Mouse (Mus musculus): Measurements from ENCODE around the gene Tubgcp6. TPM values are rescaled to one million over a fixed set of nuclear protein-coding genes. Genes with fewer than 3 reads are reported as not detected.

Gene Tubgcp6
- polyA plus RNA-seq, 1 experiment from 2014 or later: 14.8 TPM

GRCm38 (mm10) chr15:89061761-89062517 lies 61.0 kb downstream of the Tubgcp6 start:
- WGBS: 86% methylated on average over 6 of the region's 6 CpGs
- H3K9ac ChIP-seq (replicated peaks): no peak overlapping the region
- ATAC-seq (ENCODE audit: low FRiP score): no peak
- H3K27ac ChIP-seq (replicated peaks): no peak overlapping the region
- peaks cover 26% of the 10 kb centered on the region for H3K4me1 ChIP-seq
- peak overlapping the region; percentile 82 for H3K4me2 ChIP-seq
- H3K27me3 ChIP-seq (replicated peaks): peaks cover 36% of the 10 kb centered on the region
- no peaks in the 10 kb centered on the region for H3K36me3 ChIP-seq
- H3K9me3 ChIP-seq (replicated peaks): no peaks in the 10 kb centered on the region
- no peak overlapping the region for H3K4me3 ChIP-seq (replicated peaks)

GRCm38 (mm10) chr15:89060811-89061460 lies 62.0 kb downstream of the Tubgcp6 start:
- Histone ChIP-seq H3K9me3 (replicated peaks) (no peaks in the 10 kb centered on the region), H3K27ac (replicated peaks) (0 out of 2 replicates have a peak overlapping the region, but pooled peaks have one; percentile 81), H3K4me3 (replicated peaks) (peak overlapping the region; percentile 72), H3K27me3 (replicated peaks) (peaks cover 26% of the 10 kb centered on the region), H3K4me1 (peaks cover 26% of the 10 kb centered on the region), H3K36me3 (no peaks in the 10 kb centered on the region), H3K4me2 (peak overlapping the region; percentile 82), H3K9ac (replicated peaks) (peak overlapping the region; percentile 78)
- WGBS: 89% methylated on average over 12 of the region's 12 CpGs
- ATAC-seq (ENCODE audit: low FRiP score): peak; percentile 21

- H3K27me3 ChIP-seq (replicated peaks): peaks cover 20% of the 10 kb centered on the region; the same call in 1 of the 2 replicates
- H3K4me3 ChIP-seq (replicated peaks): peak overlapping the region; percentile 72
- no peaks in the 10 kb centered on the region for H3K9me3 ChIP-seq (replicated peaks)
- H3K4me1 ChIP-seq: peaks cover 26% of the 10 kb centered on the region
- WGBS: 1% methylated on average over 46 of the region's 48 CpGs
- H3K9ac ChIP-seq (replicated peaks): peak overlapping the region; percentile 78
- no peaks in the 10 kb centered on the region for H3K36me3 ChIP-seq
- ATAC-seq (ENCODE audit: low FRiP score): peak; percentile 58
- peak overlapping the region; percentile 82 for H3K4me2 ChIP-seq
- peak overlapping the region; percentile 81 for H3K27ac ChIP-seq (replicated peaks)
Measured at GRCm38 (mm10) chr15:89060032-89060681, 62.8 kb downstream of the Tubgcp6 start.

GRCm38 (mm10) chr15:89059161-89059931 lies 63.6 kb downstream of the Tubgcp6 start, which contains the start of gene Panx2:
Panx2 (plus strand) TSS chr15:89059734.
- peak within 1 kb of the TSS; percentile 82 for H3K4me2 ChIP-seq
- WGBS: under 1% methylated on average over 46 of the region's 57 CpGs
- ATAC-seq (ENCODE audit: low FRiP score): peak; percentile 65
- H3K9me3 ChIP-seq (replicated peaks): no peaks in the 10 kb centered on the region
- no peaks in the 10 kb centered on the region for H3K36me3 ChIP-seq
- H3K4me3 ChIP-seq (replicated peaks): peak within 1 kb of the TSS; percentile 72
- peak within 1 kb of the TSS; percentile 78 for H3K9ac ChIP-seq (replicated peaks)
- H3K4me1 ChIP-seq: peaks cover 26% of the 10 kb centered on the region
- peak within 1 kb of the TSS; percentile 81 for H3K27ac ChIP-seq (replicated peaks)
- peaks cover 22% of the 10 kb centered on the region; the same call in 1 of the 2 replicates for H3K27me3 ChIP-seq (replicated peaks)

- Histone ChIP-seq H3K4me1 (peaks cover 26% of the 10 kb centered on the region), H3K27me3 (replicated peaks) (0 out of 2 replicates have a peak, but pooled peaks cover 17% of the 10 kb centered on the region), H3K9ac (replicated peaks) (peak overlapping the region; percentile 78; the same call in 1 of the 2 replicates), H3K36me3 (no peaks in the 10 kb centered on the region), H3K4me3 (replicated peaks) (peak overlapping the region; percentile 72), H3K9me3 (replicated peaks) (no peaks in the 10 kb centered on the region), H3K4me2 (peak overlapping the region; percentile 82), H3K27ac (replicated peaks) (peak overlapping the region; percentile 81; the same call in 1 of the 2 replicates)
- no peak for ATAC-seq (ENCODE audit: low FRiP score)
- 26% methylated on average over 6 of the region's 6 CpGs for WGBS
Measured at GRCm38 (mm10) chr15:89058736-89059135, 64.2 kb downstream of the Tubgcp6 start.

GRCm38 (mm10) chr15:89054666-89055065 lies 68.2 kb downstream of the Tubgcp6 start:
- 0 out of 2 replicates have a peak, but pooled peaks cover 12% of the 10 kb centered on the region for H3K27me3 ChIP-seq (replicated peaks)
- H3K27ac ChIP-seq (replicated peaks): no peak overlapping the region
- H3K4me2 ChIP-seq: no peak overlapping the region
- 92% methylated on average over 7 of the region's 7 CpGs for WGBS
- no peak overlapping the region for H3K4me3 ChIP-seq (replicated peaks)
- no peak for ATAC-seq (ENCODE audit: low FRiP score)
- H3K36me3 ChIP-seq: no peaks in the 10 kb centered on the region
- H3K4me1 ChIP-seq: peaks cover 9% of the 10 kb centered on the region
- no peaks in the 10 kb centered on the region for H3K9me3 ChIP-seq (replicated peaks)
- H3K9ac ChIP-seq (replicated peaks): no peak overlapping the region

Small RNA genes within 50 kb of the gene (microRNA-seq; reads per million reads assigned to microRNA genes)
- not detected for gene Mir7118

Other genes with a start within 250 kb of the Tubgcp6 start
- 0.13 and 0.17 TPM in 2 replicates for gene Ttll8, start 168.7 kb downstream of the Tubgcp6 start, polyA plus RNA-seq (2015; fragmentation: Nextera tagmentation; extraction: Ambion mirVana)
- gene Mlc1, start 144.1 kb downstream of the Tubgcp6 start, polyA plus RNA-seq (2015; fragmentation: Nextera tagmentation; extraction: Ambion mirVana): 20.4 and 21.4 TPM in 2 replicates
- gene Mov10l1, start 140.2 kb downstream of the Tubgcp6 start, polyA plus RNA-seq (2015; fragmentation: Nextera tagmentation; extraction: Ambion mirVana): not detected in 2 replicates
- gene Panx2, start 63.4 kb downstream of the Tubgcp6 start, polyA plus RNA-seq (2015; fragmentation: Nextera tagmentation; extraction: Ambion mirVana): 8.7 and 10.1 TPM in 2 replicates
- gene Trabd, start 48.0 kb downstream of the Tubgcp6 start, polyA plus RNA-seq (2015; fragmentation: Nextera tagmentation; extraction: Ambion mirVana): 38.2 and 44.9 TPM in 2 replicates
- 16.9 and 19.7 TPM in 2 replicates for gene Selenoo, start 34.0 kb downstream of the Tubgcp6 start, polyA plus RNA-seq (2015; fragmentation: Nextera tagmentation; extraction: Ambion mirVana)
- gene Hdac10, start 5.6 kb upstream of the Tubgcp6 start, polyA plus RNA-seq (2015; fragmentation: Nextera tagmentation; extraction: Ambion mirVana): 25.1 and 31.9 TPM in 2 replicates
- 4.8 and 5.2 TPM in 2 replicates for gene Mapk12, start 17.6 kb upstream of the Tubgcp6 start, polyA plus RNA-seq (2015; fragmentation: Nextera tagmentation; extraction: Ambion mirVana)
- gene Mapk11, start 26.5 kb upstream of the Tubgcp6 start, polyA plus RNA-seq (2015; fragmentation: Nextera tagmentation; extraction: Ambion mirVana): 22.5 and 27.5 TPM in 2 replicates
- 69.4 and 72.3 TPM in 2 replicates for gene Plxnb2, start 57.7 kb upstream of the Tubgcp6 start, polyA plus RNA-seq (2015; fragmentation: Nextera tagmentation; extraction: Ambion mirVana)
- gene Dennd6b, start 73.4 kb upstream of the Tubgcp6 start, polyA plus RNA-seq (2015; fragmentation: Nextera tagmentation; extraction: Ambion mirVana): 77.2 and 91.0 TPM in 2 replicates
- gene Ppp6r2, start 88.4 kb upstream of the Tubgcp6 start, polyA plus RNA-seq (2015; fragmentation: Nextera tagmentation; extraction: Ambion mirVana): 62.8 and 67.7 TPM in 2 replicates
- gene Sbf1, start 192.2 kb upstream of the Tubgcp6 start, polyA plus RNA-seq (2015; fragmentation: Nextera tagmentation; extraction: Ambion mirVana): 90.5 and 94.8 TPM in 2 replicates
- 0.14 TPM in 1 of 2 replicates, not detected in the other for gene Adm2, start 199.6 kb upstream of the Tubgcp6 start, polyA plus RNA-seq (2015; fragmentation: Nextera tagmentation; extraction: Ambion mirVana)
- gene Miox, start 211.3 kb upstream of the Tubgcp6 start, polyA plus RNA-seq (2015; fragmentation: Nextera tagmentation; extraction: Ambion mirVana): not detected in 2 replicates
- gene Lmf2, start 232.5 kb upstream of the Tubgcp6 start, polyA plus RNA-seq (2015; fragmentation: Nextera tagmentation; extraction: Ambion mirVana): 30.6 and 33.7 TPM in 2 replicates
- gene Ncaph2, start 232.6 kb upstream of the Tubgcp6 start, polyA plus RNA-seq (2015; fragmentation: Nextera tagmentation; extraction: Ambion mirVana): 105 and 111 TPM in 2 replicates

Measured in neural tube, embryonic 15.5 days (tissue).